Mouse (Mus musculus): ENCODE data around the gene Aox4. TPM values are rescaled to one million over a fixed set of nuclear protein-coding genes. Genes with fewer than 3 reads are reported as not detected.

The Aox4 gene
- 0.36 and 0.82 TPM in 2 replicates for polyA plus RNA-seq (2015; fragmentation: Nextera tagmentation; extraction: Ambion mirVana)

DNA sequence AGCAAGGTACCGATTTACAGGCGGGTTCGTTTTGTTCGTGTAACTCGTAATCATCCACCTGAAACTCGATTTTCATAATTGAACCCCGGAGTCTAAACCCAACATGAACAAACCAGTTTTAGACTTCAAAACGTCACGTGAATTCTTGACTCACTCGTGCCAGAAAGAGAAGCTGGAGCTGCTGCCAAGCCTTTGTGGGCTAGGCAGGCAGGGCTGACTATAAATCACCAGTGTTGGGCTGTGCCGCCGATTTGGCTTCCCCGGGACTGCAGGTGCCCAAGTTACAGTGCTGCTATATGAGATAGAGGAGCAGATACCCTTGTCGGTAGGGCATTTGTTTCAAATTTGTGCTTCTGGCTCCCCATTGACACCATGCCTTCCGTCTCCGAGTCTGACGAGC, at the start of gene Aox4:
Gene Aox4, plus strand, starts transcription at position 195 of the 400 bp plus-strand sequence.

DNA sequence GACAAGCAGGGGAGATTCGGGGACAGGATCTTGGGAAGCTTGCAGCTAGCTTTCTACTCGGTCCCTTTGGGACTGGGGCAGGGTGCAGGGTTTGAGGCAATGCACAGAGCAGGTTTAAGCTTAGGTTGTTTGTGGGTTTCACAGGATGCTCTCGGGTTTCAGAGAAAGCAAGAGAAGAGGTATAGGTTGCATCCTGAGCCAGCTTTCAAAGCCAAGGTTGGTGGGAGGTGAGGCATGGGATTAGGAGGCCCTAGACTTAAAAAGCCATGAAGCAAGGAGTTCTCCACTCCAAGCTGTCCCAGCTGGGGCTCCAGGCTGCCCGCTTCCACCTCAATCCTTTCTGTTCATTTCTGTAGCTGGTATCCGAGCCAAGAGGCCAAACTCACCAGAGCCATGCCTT, 67.8 kb downstream of the Aox4 start, which contains the start of gene Aox2:
Gene Aox2, plus strand, starts transcription at position 301 of the 400 bp plus-strand sequence.

Other genes with a start within 250 kb of the Aox4 start
- gene Sgo2a, start 214.4 kb upstream of the Aox4 start, polyA plus RNA-seq (2015; fragmentation: Nextera tagmentation; extraction: Ambion mirVana): 4.4 TPM in 2 replicates
- 7.7 and 9.1 TPM in 2 replicates for gene Kctd18, start 191.4 kb upstream of the Aox4 start, polyA plus RNA-seq (2015; fragmentation: Nextera tagmentation; extraction: Ambion mirVana)
- 1.6 and 2.8 TPM in 2 replicates for gene Aox1, start 180.5 kb upstream of the Aox4 start, polyA plus RNA-seq (2015; fragmentation: Nextera tagmentation; extraction: Ambion mirVana)
- 0.06 and 0.16 TPM in 2 replicates for gene Aox3, start 97.3 kb upstream of the Aox4 start, polyA plus RNA-seq (2015; fragmentation: Nextera tagmentation; extraction: Ambion mirVana)
- 0.06 and 0.09 TPM in 2 replicates for gene Aox2, start 67.9 kb downstream of the Aox4 start, polyA plus RNA-seq (2015; fragmentation: Nextera tagmentation; extraction: Ambion mirVana)
- 129 and 156 TPM in 2 replicates for gene Bzw1, start 182.5 kb downstream of the Aox4 start, polyA plus RNA-seq (2015; fragmentation: Nextera tagmentation; extraction: Ambion mirVana)
- gene Clk1, start 213.7 kb downstream of the Aox4 start, polyA plus RNA-seq (2015; fragmentation: Nextera tagmentation; extraction: Ambion mirVana): 81.9 and 85.7 TPM in 2 replicates
- 13.8 and 14.2 TPM in 2 replicates for gene Nif3l1, start 234.8 kb downstream of the Aox4 start, polyA plus RNA-seq (2015; fragmentation: Nextera tagmentation; extraction: Ambion mirVana)
- gene Ppil3, start 235.1 kb downstream of the Aox4 start, polyA plus RNA-seq (2015; fragmentation: Nextera tagmentation; extraction: Ambion mirVana): 23.3 and 23.9 TPM in 2 replicates

Data from skeletal muscle tissue, postnatal 0 days (tissue).